Mouse (Mus musculus): ENCODE data around the gene Mad1l1. TPM values are rescaled to one million over a fixed set of nuclear protein-coding genes. Genes with fewer than 3 reads are reported as not detected.
A peak's percentile ranks its signal among the peaks of the same experiment; 100 is the strongest.

Gene Mad1l1
- total RNA-seq, 2 experiments from 2014 or later, result 24.2 to 34.4 TPM

- peak in 1 of 2 experiments; percentile 27 for DNase-seq (ENCODE audit: low spot score in 2 of 2)
Observed at GRCm38 (mm10) chr5:140221016-140221650, 100.2 kb downstream of the Mad1l1 start.

GRCm38 (mm10) chr5:140219252-140219651 is 102.1 kb downstream of the Mad1l1 start:
- DNase-seq (ENCODE audit: low spot score in 2 of 2), result no peak

DNA sequence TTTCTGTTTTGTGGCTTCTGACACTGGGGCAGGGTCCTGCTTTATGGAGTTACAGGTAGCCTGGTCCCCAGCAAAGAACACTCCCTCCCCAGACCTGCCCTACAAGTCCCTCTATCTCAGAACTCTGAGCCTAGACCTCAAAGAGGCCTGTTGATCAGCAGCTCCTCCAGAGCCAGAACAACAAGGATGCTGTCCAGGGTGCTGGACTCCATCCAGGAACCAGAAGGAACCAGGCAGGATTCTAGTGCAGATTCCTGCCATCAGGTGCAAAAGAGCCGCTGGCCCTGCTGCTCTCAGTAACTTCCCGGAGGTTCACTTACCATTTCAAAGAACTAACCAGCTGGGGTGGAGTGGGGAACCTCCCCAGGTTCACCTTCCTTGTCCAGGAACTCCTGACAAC is 103.5 kb downstream of the Mad1l1 start:
- no peak for DNase-seq (ENCODE audit: low spot score in 2 of 2)

DNA sequence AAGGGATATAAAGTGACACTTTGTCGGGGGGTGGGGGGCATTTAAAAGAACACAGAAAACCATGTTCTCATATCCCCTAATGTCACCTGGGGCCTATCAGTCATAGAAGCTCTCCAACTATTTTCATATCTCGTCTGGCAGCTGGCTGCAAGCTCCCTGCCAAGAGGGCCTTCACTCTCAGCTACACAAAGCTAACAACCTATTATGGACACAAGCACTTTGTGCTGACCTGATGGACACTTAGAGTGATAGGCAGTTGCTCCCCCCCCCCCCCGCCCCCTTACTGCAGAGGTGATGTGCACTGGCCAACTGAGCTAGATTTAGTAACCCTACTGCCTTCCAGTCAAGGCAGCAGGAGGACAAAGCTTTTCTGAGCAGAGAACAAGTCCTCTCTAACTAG is 104.3 kb downstream of the Mad1l1 start:
- no peak for DNase-seq (ENCODE audit: low spot score in 2 of 2)

- no peak for DNase-seq (ENCODE audit: low spot score in 2 of 2)
Observed at GRCm38 (mm10) chr5:140215471-140216087, 105.8 kb downstream of the Mad1l1 start.

DNA sequence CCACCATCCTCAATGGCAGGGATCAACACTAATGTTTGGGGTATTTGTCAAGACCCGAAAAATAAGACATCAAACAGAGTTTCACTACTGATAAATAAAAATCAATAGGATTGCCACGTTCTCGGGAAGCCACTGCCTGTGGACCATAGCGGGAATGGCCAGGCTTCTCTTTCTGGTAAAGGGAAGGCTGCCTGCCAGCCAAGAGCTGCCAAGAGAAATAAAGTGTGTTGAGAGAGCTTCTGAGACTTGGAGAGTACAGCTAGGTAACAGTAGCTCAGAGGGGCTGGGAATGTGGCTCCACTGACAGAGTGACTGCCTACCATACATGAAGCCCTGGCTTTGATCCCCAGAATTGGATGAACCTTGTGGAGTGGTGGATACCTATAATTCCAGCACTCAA is 108.4 kb downstream of the Mad1l1 start:
- DNase-seq (ENCODE audit: low spot score in 2 of 2), result no peak

- DNase-seq (ENCODE audit: low spot score in 2 of 2), result no peak
Observed at GRCm38 (mm10) chr5:140210417-140211184, 110.8 kb downstream of the Mad1l1 start.

DNA sequence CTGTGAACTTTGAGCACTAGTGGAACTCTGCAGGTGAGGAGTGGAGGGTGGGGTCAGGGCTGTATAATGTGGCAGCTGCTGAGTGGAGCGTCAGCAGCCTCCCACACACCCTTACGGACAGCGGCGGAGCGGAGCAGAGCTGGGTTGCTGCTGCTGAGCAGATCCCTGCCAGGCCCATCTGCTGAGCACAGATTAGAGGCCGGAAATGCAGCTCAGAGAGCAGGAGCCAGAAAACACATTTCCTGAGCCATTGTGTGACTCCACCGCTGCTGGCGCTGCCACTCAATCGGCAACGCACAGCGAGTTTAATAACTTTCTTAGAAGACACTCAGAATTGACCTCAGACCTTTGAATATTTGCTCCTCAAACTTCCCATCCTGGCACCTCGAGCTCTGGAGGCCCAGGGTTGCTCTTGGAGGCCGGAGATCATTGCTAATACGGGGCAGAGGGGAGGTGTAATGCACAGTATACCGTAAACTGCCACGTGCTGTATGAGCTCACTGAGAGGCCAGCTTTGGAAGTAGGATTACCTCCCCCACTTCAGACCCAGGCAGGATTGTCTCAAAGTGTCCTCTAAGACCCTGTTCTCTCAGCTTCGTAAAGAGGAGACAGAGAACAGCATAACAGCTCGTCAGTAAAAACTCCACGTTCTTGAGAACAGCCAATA is 112.5 kb downstream of the Mad1l1 start:
- no peak for DNase-seq (ENCODE audit: low spot score in 2 of 2)

- no peak for DNase-seq (ENCODE audit: low spot score in 2 of 2)
Observed at GRCm38 (mm10) chr5:140206726-140207703, 114.3 kb downstream of the Mad1l1 start.

GRCm38 (mm10) chr5:140205991-140206390 is 115.4 kb downstream of the Mad1l1 start:
- no peak for DNase-seq (ENCODE audit: low spot score in 2 of 2)

DNA sequence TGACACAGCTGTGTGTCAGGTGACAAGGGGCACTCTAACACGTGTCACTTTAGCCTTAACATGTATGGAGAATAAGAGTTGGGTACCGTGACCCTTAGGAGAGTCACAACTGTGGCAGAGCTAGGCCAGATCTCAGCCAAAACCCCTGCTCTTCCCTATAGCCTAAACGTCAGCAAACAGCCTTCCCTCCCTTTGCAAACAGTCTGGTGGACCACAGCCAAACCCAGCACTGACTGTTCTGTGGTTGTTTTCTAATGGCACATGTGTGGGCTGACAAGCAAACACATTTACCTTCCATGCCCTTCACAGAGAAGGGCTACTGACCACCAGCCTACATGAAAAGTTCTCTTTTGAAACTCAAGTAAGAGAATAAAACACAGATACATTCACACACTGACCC is 116.9 kb downstream of the Mad1l1 start:
- DNase-seq (ENCODE audit: low spot score in 2 of 2), result no peak

DNA sequence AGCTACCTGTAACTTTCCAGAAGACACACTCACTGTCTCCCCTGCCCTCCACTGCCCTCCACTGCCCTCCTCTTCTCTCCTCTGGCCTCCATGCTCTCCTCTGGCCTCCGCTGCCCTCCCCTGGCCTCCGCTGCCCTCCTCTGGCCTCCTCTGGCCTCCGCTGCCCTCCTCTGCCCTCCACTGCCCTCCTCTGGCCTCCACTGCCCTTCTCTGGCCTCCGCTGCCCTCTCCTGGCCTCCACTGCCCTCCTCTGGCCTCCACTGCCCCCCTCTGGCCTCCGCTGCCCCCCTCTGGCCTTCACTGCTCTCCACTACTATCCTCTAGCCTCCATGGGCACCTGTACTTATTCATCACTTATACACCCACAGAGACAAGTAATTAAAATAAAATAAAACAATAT is 117.3 kb downstream of the Mad1l1 start:
- DNase-seq (ENCODE audit: low spot score in 2 of 2), result no peak

- DNase-seq (ENCODE audit: low spot score in 2 of 2), result no peak
Observed at GRCm38 (mm10) chr5:140202451-140202850, 118.9 kb downstream of the Mad1l1 start.

DNA sequence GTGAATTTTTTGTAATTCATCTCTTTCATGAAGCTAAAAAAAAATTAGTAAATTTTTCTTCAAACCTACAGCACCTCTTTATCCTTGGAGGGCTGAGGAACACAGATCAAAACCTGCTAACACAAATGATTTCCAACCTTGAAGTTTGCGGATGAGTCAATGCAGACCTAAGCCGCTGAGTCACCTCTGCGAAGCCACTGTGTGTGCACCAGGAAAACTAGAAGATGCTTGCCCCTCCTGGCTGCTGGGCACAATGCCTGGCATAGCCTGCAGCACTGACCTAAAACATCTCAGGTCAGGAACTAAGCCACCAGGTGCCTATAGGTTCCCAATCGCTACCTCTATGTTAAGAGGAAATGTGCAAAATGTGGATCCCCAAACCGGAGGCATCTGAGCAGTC is 119.8 kb downstream of the Mad1l1 start:
- DNase-seq (ENCODE audit: low spot score in 2 of 2), result no peak

DNA sequence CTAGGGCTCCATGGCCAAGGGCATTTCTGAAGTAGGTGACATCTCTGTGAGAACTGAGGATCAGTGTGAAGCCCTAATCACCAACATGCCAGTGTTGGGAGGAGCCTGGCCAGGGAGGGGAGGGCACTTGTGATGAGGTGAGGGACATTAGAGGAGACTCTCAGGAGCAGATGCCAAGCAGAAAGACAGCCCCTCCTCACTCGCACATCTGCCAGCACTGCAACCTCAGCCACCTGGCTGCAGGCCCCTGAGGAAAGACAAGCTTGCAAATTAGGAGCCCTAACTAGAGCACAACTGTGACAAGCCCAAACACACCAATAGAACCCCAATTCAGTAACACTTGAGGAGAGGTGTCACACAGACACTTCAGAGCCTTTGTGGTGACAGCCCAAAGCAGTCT is 120.2 kb downstream of the Mad1l1 start:
- DNase-seq (ENCODE audit: low spot score in 2 of 2), result no peak

DNA sequence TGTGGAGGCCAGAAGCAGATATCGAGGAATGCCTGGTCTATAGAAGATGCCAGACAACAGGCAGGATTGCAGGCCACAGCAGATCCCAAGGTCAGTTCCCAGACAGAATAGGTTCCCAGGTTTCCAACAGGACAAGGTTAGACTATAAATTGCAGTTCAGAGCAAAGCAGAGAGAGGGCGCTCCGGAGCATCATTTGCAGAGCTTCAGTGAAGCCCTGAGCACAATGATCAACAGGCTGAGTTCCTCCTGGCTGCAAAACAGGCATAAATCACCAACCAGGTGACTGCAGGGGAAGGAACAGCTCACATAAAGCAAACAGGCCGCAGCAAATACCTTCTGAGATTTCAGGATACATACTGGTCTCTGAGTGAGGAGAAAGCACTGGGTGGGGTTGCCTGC is 123.6 kb downstream of the Mad1l1 start:
- DNase-seq (ENCODE audit: low spot score in 2 of 2), result peak; percentile 40 to 64

DNA sequence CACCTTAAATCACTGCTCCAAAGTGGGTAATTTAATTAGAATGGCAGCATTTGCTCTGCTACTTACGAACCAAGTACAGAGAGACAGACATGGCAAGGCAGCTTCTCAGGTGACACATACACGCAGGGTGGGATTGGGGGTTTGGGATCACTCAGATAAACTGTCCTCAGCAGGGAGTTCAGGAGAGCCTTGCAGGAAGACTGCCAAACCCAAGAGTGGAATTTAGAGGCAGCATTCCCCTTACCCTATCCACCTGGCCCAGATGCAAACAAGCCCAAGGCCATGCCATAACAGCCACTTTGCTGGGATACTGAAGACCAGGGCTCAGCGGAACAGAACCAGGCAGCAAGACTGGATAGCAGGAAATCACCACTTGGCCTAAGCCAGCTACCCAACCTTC is 124.9 kb downstream of the Mad1l1 start:
- no peak for DNase-seq (ENCODE audit: low spot score in 2 of 2)

DNA sequence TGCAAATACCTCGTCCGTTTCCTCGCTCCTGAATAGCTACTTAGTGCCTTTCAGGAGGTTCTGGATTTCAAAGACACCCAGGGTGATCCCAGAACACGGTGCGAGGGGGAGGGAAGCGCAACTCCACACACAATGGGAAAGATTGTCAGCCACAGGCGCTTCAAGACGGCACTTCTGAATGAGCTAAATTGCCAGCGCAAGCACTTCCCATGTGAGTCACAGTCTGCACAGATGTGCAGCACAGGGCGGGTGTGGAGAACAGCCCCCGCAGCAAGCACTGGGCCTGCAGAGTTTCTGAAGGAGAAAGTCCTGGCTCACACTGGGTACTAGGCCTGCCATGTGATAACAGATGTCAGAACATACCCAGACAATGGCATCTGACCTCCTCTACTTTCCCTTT is 127.2 kb downstream of the Mad1l1 start:
- DNase-seq (ENCODE audit: low spot score in 2 of 2), result no peak

- no peak for DNase-seq (ENCODE audit: low spot score in 2 of 2)
Observed at GRCm38 (mm10) chr5:140191539-140191938, 129.8 kb downstream of the Mad1l1 start.

DNA sequence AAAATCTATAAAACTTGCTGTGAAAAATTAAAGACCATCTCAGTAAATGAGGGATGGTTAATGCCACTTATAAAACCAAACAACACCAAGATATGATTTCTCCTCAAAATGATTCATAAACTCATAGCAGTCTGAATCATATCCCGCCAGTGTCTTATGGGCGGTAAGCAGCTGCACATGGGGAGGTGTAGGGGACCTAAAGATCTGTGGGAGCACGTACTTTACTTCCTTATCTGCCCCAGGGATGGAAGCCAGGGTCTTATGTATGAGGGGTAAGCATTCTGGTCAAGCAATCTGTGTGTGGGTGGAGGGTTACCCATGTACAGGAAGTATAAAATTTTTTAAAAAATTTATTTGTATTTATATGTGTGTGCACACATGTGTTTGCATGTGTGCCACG is 135.0 kb downstream of the Mad1l1 start:
- no peak for DNase-seq (ENCODE audit: low spot score in 2 of 2)

GRCm38 (mm10) chr5:140185757-140186156 is 135.6 kb downstream of the Mad1l1 start:
- DNase-seq (ENCODE audit: low spot score in 2 of 2), result no peak
